Mouse (Mus musculus) brain, embryonic 14.5 days (tissue): ENCODE results near the gene Mybl2.

Source experiments
- CTCF ChIP-seq: fragments of 200-500 bp; IDR thresholded peaks from 2 replicates; pipeline ENCODE4 v1.5.1; 2012; ENCODE audit warnings: inconsistent platforms, mild to moderate bottlenecking, moderate library complexity, borderline replicate concordance; ENCODE audit not compliant: insufficient read depth, insufficient read length; ENCODE audit errors: extremely low read depth
- POLR2A ChIP-seq: fragments of 200-500 bp; IDR thresholded peaks from 2 replicates; pipeline ENCODE4 v1.6.1; 2012; ENCODE audit warnings: mild to moderate bottlenecking, inconsistent platforms, borderline replicate concordance; ENCODE audit not compliant: poor library complexity, insufficient read depth, insufficient read length, severe bottlenecking; ENCODE audit errors: extremely low read depth

DNA sequence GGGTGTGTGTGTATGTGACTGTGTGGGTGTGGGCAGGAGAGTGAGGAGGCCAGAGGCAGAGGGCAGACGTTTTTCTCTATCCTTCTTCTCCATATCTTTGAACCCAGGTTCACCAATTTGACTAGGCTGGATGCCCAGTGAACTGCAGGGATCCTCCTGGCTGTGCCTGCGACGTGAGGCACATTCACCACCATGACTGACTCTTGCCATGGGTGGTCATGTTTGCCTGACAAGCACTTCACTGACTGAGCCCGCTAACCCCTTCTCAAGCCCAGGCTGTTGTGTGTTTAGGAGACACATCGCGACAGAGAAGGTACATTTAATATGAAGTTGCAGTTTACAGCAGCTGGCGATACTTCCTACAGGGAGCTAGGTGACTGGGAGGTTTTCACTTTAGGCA is 47.7 kb downstream of the Mybl2 start:
- TF ChIP-seq POLR2A = no peak
- TF ChIP-seq CTCF = no peak
